Mouse (Mus musculus): Measurements from ENCODE around the gene Kif5c. TPM values are rescaled to one million over a fixed set of nuclear protein-coding genes. Genes with fewer than 3 reads are reported as not detected.
A peak's percentile ranks its signal among the peaks of the same experiment; 100 is the strongest.

The Kif5c gene
- polyA plus RNA-seq, 1 experiment from 2014 or later: 135 TPM

- no peak overlapping the region for H3K27ac ChIP-seq
- H3K36me3 ChIP-seq (replicated peaks): peaks cover 53% of the 10 kb centered on the region
- H3K4me3 ChIP-seq (replicated peaks): no peak overlapping the region
- no peak for ATAC-seq (ENCODE audit: low FRiP score)
- H3K4me1 ChIP-seq: peaks cover 8% of the 10 kb centered on the region; the same call in 1 of the 2 replicates
- WGBS: 62% methylated on average over 7 of the region's 7 CpGs
- H3K9ac ChIP-seq: no peak overlapping the region
- H3K9me3 ChIP-seq: no peaks in the 10 kb centered on the region
- no peaks in the 10 kb centered on the region for H3K27me3 ChIP-seq
- H3K4me2 ChIP-seq: no peak overlapping the region
These were observed 93.3 kb downstream of the Kif5c start for GRCm38 (mm10) chr2:49712336-49712887.

- WGBS: 94% methylated on average over 7 of the region's 7 CpGs
These were observed 97.4 kb downstream of the Kif5c start for GRCm38 (mm10) chr2:49716490-49716889.

GRCm38 (mm10) chr2:49717437-49718116 lies 98.5 kb downstream of the Kif5c start:
- Histone ChIP-seq H3K36me3 (replicated peaks) (peaks cover 21% of the 10 kb centered on the region), H3K4me3 (replicated peaks) (no peak overlapping the region), H3K4me2 (no peak overlapping the region), H3K4me1 (peaks cover 50% of the 10 kb centered on the region), H3K27ac (peak overlapping the region; percentile 90), H3K9me3 (no peaks in the 10 kb centered on the region), H3K27me3 (no peaks in the 10 kb centered on the region), H3K9ac (no peak overlapping the region)
- no peak for ATAC-seq (ENCODE audit: low FRiP score)
- 92% methylated on average over 18 of the region's 18 CpGs for WGBS

More at GRCm38 (mm10) chr2:49716490-49716889, 97.4 kb downstream of the Kif5c start:
- Histone ChIP-seq H3K4me1 (peaks cover 45% of the 10 kb centered on the region), H3K36me3 (replicated peaks) (peaks cover 31% of the 10 kb centered on the region), H3K27me3 (no peaks in the 10 kb centered on the region), H3K27ac (peak overlapping the region; percentile 59; the same call in 1 of the 2 replicates), H3K4me2 (no peak overlapping the region), H3K9me3 (no peaks in the 10 kb centered on the region), H3K9ac (no peak overlapping the region), H3K4me3 (replicated peaks) (no peak overlapping the region)
- no peak for ATAC-seq (ENCODE audit: low FRiP score)

GRCm38 (mm10) chr2:49718492-49718891 lies 99.4 kb downstream of the Kif5c start:
- H3K4me3 ChIP-seq (replicated peaks): no peak overlapping the region
- H3K9ac ChIP-seq: no peak overlapping the region
- peak overlapping the region; percentile 90 for H3K27ac ChIP-seq
- WGBS: 6% methylated on average over 3 of the region's 3 CpGs
- H3K4me2 ChIP-seq: peak overlapping the region; percentile 13; the same call in 1 of the 2 replicates
- no peaks in the 10 kb centered on the region for H3K9me3 ChIP-seq
- H3K27me3 ChIP-seq: no peaks in the 10 kb centered on the region
- H3K36me3 ChIP-seq (replicated peaks): peaks cover 28% of the 10 kb centered on the region
- peaks cover 57% of the 10 kb centered on the region for H3K4me1 ChIP-seq
- peak; percentile 71 for ATAC-seq (ENCODE audit: low FRiP score)

GRCm38 (mm10) chr2:49718935-49719850 lies 100.1 kb downstream of the Kif5c start:
- Histone ChIP-seq H3K36me3 (replicated peaks) (peaks cover 33% of the 10 kb centered on the region), H3K9me3 (no peaks in the 10 kb centered on the region), H3K4me2 (peak overlapping the region; percentile 31; the same call in 1 of the 2 replicates), H3K4me1 (peaks cover 57% of the 10 kb centered on the region), H3K27me3 (no peaks in the 10 kb centered on the region), H3K27ac (peak overlapping the region; percentile 93), H3K4me3 (replicated peaks) (no peak overlapping the region), H3K9ac (peak overlapping the region; percentile 13; the same call in 1 of the 2 replicates)
- WGBS: 3% methylated on average over 8 of the region's 8 CpGs
- ATAC-seq (ENCODE audit: low FRiP score): peak; percentile 76

- Histone ChIP-seq H3K27me3 (no peaks in the 10 kb centered on the region), H3K36me3 (replicated peaks) (peaks cover 35% of the 10 kb centered on the region), H3K9ac (no peak overlapping the region), H3K4me3 (replicated peaks) (no peak overlapping the region), H3K4me1 (peaks cover 57% of the 10 kb centered on the region), H3K4me2 (peak overlapping the region; percentile 31), H3K27ac (peak overlapping the region; percentile 93), H3K9me3 (no peaks in the 10 kb centered on the region)
- peak; percentile 59 for ATAC-seq (ENCODE audit: low FRiP score)
- 3% methylated on average over 6 of the region's 6 CpGs for WGBS
These were observed 100.8 kb downstream of the Kif5c start for GRCm38 (mm10) chr2:49719854-49720253.

GRCm38 (mm10) chr2:49720343-49720742 lies 101.2 kb downstream of the Kif5c start:
- no peak for ATAC-seq (ENCODE audit: low FRiP score)
- H3K27ac ChIP-seq: peak overlapping the region; percentile 93
- WGBS: 23% methylated on average over 9 of the region's 9 CpGs
- peak overlapping the region; percentile 18; the same call in 1 of the 2 replicates for H3K9ac ChIP-seq
- peaks cover 40% of the 10 kb centered on the region for H3K36me3 ChIP-seq (replicated peaks)
- H3K4me2 ChIP-seq: peak overlapping the region; percentile 31
- H3K4me1 ChIP-seq: peaks cover 57% of the 10 kb centered on the region
- no peaks in the 10 kb centered on the region for H3K9me3 ChIP-seq
- H3K4me3 ChIP-seq (replicated peaks): no peak overlapping the region
- H3K27me3 ChIP-seq: no peaks in the 10 kb centered on the region

GRCm38 (mm10) chr2:49722331-49722730 lies 103.2 kb downstream of the Kif5c start:
- Histone ChIP-seq H3K4me2 (0 out of 2 replicates have a peak overlapping the region, but pooled peaks have one; percentile 1), H3K27me3 (no peaks in the 10 kb centered on the region), H3K27ac (peak overlapping the region; percentile 57), H3K4me3 (replicated peaks) (no peak overlapping the region), H3K9ac (peak overlapping the region; percentile 17; the same call in 1 of the 2 replicates), H3K4me1 (peaks cover 63% of the 10 kb centered on the region), H3K36me3 (replicated peaks) (peaks cover 34% of the 10 kb centered on the region), H3K9me3 (no peaks in the 10 kb centered on the region)
- WGBS: 12% methylated on average over 9 of the region's 9 CpGs
- no peak for ATAC-seq (ENCODE audit: low FRiP score)

- 80% methylated on average over 13 of the region's 13 CpGs for WGBS
These were observed 103.9 kb downstream of the Kif5c start for GRCm38 (mm10) chr2:49722983-49723382.

GRCm38 (mm10) chr2:49726672-49727071 lies 107.6 kb downstream of the Kif5c start:
- Histone ChIP-seq H3K27ac (peak overlapping the region; percentile 66), H3K36me3 (replicated peaks) (peaks cover 62% of the 10 kb centered on the region), H3K4me2 (no peak overlapping the region), H3K27me3 (no peaks in the 10 kb centered on the region), H3K4me1 (peaks cover 23% of the 10 kb centered on the region), H3K4me3 (replicated peaks) (no peak overlapping the region), H3K9ac (no peak overlapping the region), H3K9me3 (no peaks in the 10 kb centered on the region)
- 0 out of 2 replicates have a peak, but pooled peaks have one; percentile 27 for ATAC-seq (ENCODE audit: low FRiP score)
- WGBS: 76% methylated on average over 11 of the region's 11 CpGs

More at GRCm38 (mm10) chr2:49722983-49723382, 103.9 kb downstream of the Kif5c start:
- H3K9me3 ChIP-seq: no peaks in the 10 kb centered on the region
- peak overlapping the region; percentile 17; the same call in 1 of the 2 replicates for H3K9ac ChIP-seq
- no peaks in the 10 kb centered on the region for H3K27me3 ChIP-seq
- H3K27ac ChIP-seq: peak overlapping the region; percentile 57
- H3K36me3 ChIP-seq (replicated peaks): peaks cover 33% of the 10 kb centered on the region
- H3K4me2 ChIP-seq: no peak overlapping the region
- peaks cover 59% of the 10 kb centered on the region for H3K4me1 ChIP-seq
- no peak overlapping the region for H3K4me3 ChIP-seq (replicated peaks)
- ATAC-seq (ENCODE audit: low FRiP score): no peak

GRCm38 (mm10) chr2:49727199-49727598 lies 108.1 kb downstream of the Kif5c start:
- H3K4me2 ChIP-seq: no peak overlapping the region
- no peak overlapping the region for H3K4me3 ChIP-seq (replicated peaks)
- peak overlapping the region; percentile 66; the same call in 1 of the 2 replicates for H3K27ac ChIP-seq
- H3K27me3 ChIP-seq: no peaks in the 10 kb centered on the region
- peaks cover 67% of the 10 kb centered on the region for H3K36me3 ChIP-seq (replicated peaks)
- ATAC-seq (ENCODE audit: low FRiP score): peak; percentile 71
- no peak overlapping the region for H3K9ac ChIP-seq
- WGBS: 15% methylated on average over 7 of the region's 7 CpGs
- peaks cover 18% of the 10 kb centered on the region for H3K4me1 ChIP-seq
- no peaks in the 10 kb centered on the region for H3K9me3 ChIP-seq

GRCm38 (mm10) chr2:49727686-49728085 lies 108.6 kb downstream of the Kif5c start:
- Histone ChIP-seq H3K27me3 (no peaks in the 10 kb centered on the region), H3K4me2 (no peak overlapping the region), H3K36me3 (replicated peaks) (peaks cover 71% of the 10 kb centered on the region), H3K9ac (no peak overlapping the region), H3K4me1 (peaks cover 17% of the 10 kb centered on the region), H3K27ac (no peak overlapping the region), H3K9me3 (no peaks in the 10 kb centered on the region), H3K4me3 (replicated peaks) (no peak overlapping the region)
- ATAC-seq (ENCODE audit: low FRiP score): no peak
- WGBS: 82% methylated on average over 4 of the region's 4 CpGs

Data from forebrain, embryonic 12.5 days (tissue).